Mouse (Mus musculus) limb, embryonic 11.5 days (tissue): ENCODE measurements around the gene Dusp5. TPM values are rescaled to one million over a fixed set of nuclear protein-coding genes. Genes with fewer than 3 reads are reported as not detected.

Source experiments
- ATAC-seq: fragments of 200-750 bp; cut with Nextera tagmentation; 2 replicates; pipeline ENCODE4 v1.8.0; 2017; ENCODE audit warnings: low read depth; ENCODE audit not compliant: insufficient number of reproducible peaks, low FRiP score, low TSS enrichment
- DNase-seq: peaks from one replicate; pipeline ENCODE4 v3.0.0-alpha.2; 2015; ENCODE audit warnings: low spot score
- H3K27ac ChIP-seq: fragments of 300-500 bp; sonication (generic); replicated peaks from 2 replicates; pipeline ENCODE4 v1.5.1; 2014; ENCODE audit warnings: low read depth, mild to moderate bottlenecking, low read length
- H3K27me3 ChIP-seq: fragments of 300-500 bp; sonication (generic); 2 replicates; pipeline ENCODE4 v1.6.1; 2014; ENCODE audit warnings: mild to moderate bottlenecking, low read length, mixed read lengths; ENCODE audit not compliant: control insufficient read depth, insufficient read depth
- H3K36me3 ChIP-seq: fragments of 300-500 bp; sonication (generic); 2 replicates; pipeline ENCODE4 v1.6.1; 2014; ENCODE audit warnings: mild to moderate bottlenecking, low read length, moderate library complexity, mixed read lengths; ENCODE audit not compliant: control insufficient read depth, insufficient read depth
- H3K4me1 ChIP-seq: fragments of 300-500 bp; sonication (generic); 2 replicates; pipeline ENCODE4 v1.6.1; 2014; ENCODE audit warnings: low read length, mixed read lengths; ENCODE audit not compliant: control insufficient read depth, insufficient read depth
- H3K4me2 ChIP-seq: fragments of 300-500 bp; sonication (generic); 2 replicates; pipeline ENCODE4 v1.6.1; 2014; ENCODE audit warnings: low read depth, mild to moderate bottlenecking, moderate library complexity; ENCODE audit not compliant: severe bottlenecking
- H3K4me3 ChIP-seq: fragments of 300-500 bp; sonication (generic); 2 replicates; pipeline ENCODE4 v1.5.1; 2014; ENCODE audit warnings: low read depth, low read length
- H3K9ac ChIP-seq: fragments of 300-500 bp; sonication (generic); 2 replicates; pipeline ENCODE4 v1.6.1; 2014; ENCODE audit warnings: mild to moderate bottlenecking, low read length
- H3K9me3 ChIP-seq: fragments of 300-500 bp; sonication (generic); 2 replicates; pipeline ENCODE4 v1.6.1; 2016; ENCODE audit warnings: low read length; ENCODE audit not compliant: control insufficient read depth
- WGBS: fragments of 180-500 bp; shearing (Covaris S2); extraction: QIAGEN DNeasy Blood & Tissue Kit; methylation state at CpG from one replicate; pipeline ENCODE4 v1.1.7; 2014; 5-methylcytosine and 5-hydroxymethylcytosine counted together
- polyA plus RNA-seq: library from polyadenylated mRNA; unstranded; fragments of >200 nt; fragmentation: Nextera tagmentation; extraction: Ambion mirVana; gene quantifications from 2 replicates; pipeline ENCODE4 v1.2.1, GENCODE M21; 2014

The Dusp5 gene
- polyA plus RNA-seq, 1 experiment from 2014 or later, result 3.5 TPM

DNA sequence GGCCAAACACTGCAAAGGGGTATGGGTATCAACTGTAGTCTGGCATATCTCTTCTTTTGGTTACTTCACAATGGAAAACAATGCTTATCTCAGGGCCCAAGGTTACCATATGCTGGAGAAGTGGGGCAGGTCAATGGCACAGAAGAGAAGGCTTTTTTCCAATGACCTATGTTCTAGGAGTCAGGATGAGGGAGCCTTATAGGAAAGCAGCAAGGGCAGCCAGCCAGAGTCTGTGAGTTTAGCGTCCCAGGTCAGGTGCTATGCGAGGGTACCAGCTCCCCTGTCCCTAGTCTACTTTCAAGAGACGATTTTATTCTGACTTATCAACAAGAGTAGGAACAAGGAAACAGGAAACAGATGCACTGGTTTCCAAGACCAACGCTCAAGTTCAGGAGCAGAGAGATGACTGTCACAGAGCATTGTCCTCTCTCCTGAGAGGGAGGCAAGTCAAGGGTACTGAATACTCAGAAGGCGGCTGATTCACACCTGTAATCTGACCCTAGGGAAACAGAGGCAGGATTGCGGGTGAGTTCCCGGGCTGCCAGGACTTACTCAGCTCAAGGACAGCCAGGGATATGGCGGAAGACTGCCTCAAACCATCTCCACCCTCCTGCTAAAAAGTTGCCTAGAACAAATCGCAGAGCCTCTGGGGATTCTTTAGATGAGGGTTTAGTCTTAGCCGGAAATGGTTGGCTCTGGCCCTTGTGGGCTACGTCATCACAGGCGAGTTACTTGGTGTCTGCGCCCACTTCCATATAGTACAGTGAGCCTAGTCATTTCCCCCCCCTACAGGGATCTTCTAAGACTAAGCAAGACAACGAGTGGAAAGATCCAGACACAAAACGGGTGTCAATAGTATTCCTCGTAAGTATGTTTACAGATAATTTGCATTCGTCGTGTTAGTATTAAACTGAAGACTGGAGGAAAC is 42.9 kb downstream of the Dusp5 start:
- Histone ChIP-seq H3K4me1 (no peaks in the 10 kb centered on the region), H3K27me3 (no peaks in the 10 kb centered on the region), H3K9ac (no peak overlapping the region), H3K27ac (no peak overlapping the region), H3K4me3 (no peak overlapping the region), H3K4me2 (no peak overlapping the region), H3K9me3 (no peaks in the 10 kb centered on the region), H3K36me3 (no peaks in the 10 kb centered on the region)
- ATAC-seq, result no peak
- WGBS, result 77% methylated on average over 18 of the region's 18 CpGs
- no peak for DNase-seq

DNA sequence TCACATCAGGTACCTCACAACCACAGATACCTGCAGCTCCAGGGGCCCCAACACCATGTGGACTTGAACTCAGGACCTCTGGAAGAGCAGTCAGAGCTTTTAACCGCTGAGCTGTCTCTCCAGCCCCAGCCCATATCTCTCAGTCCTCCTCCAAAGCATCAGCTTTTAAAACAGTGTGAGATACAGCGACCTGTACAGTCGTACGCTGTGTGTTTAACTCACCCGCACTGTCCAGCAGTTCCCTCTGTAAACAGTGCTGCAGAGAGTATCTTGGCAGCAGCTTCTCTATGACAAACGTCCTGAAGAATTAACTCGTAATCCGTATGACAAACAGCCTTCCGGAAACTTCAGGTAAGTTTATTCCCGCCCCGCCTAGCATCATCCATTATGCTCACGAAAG is 43.7 kb downstream of the Dusp5 start:
- no peak overlapping the region for H3K9ac ChIP-seq
- H3K4me2 ChIP-seq, result no peak overlapping the region
- H3K36me3 ChIP-seq, result no peaks in the 10 kb centered on the region
- DNase-seq (no peak), ATAC-seq (no peak)
- H3K9me3 ChIP-seq, result no peaks in the 10 kb centered on the region
- 88% methylated on average over 12 of the region's 12 CpGs for WGBS
- H3K4me3 ChIP-seq, result no peak overlapping the region
- no peak overlapping the region for H3K27ac ChIP-seq
- H3K27me3 ChIP-seq, result no peaks in the 10 kb centered on the region
- no peaks in the 10 kb centered on the region for H3K4me1 ChIP-seq

DNA sequence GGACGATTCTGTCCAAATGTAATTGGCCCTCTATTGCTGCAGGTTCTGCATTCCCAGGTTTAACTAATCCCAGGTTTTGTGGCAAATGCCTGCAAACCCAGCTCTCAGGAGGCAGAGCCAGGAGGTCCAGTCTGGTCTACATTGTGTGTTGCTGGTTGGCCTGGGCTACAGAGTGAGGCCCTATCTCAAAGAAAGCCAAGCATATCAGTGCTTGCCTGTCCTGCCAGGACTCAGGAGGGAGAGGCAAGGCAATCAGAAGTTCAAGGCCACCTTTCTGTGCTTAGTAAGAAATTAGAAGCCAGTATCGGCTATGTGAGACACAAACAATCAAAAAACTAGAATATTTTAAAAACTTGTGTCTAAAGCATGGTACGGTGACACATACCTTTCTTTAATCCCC is 44.2 kb downstream of the Dusp5 start:
- no peaks in the 10 kb centered on the region for H3K27me3 ChIP-seq
- ATAC-seq (no peak), DNase-seq (no peak)
- no peaks in the 10 kb centered on the region for H3K9me3 ChIP-seq
- no peak overlapping the region for H3K27ac ChIP-seq
- H3K4me3 ChIP-seq, result no peak overlapping the region
- no peak overlapping the region for H3K9ac ChIP-seq
- H3K36me3 ChIP-seq, result no peaks in the 10 kb centered on the region
- no peak overlapping the region for H3K4me2 ChIP-seq
- no peaks in the 10 kb centered on the region for H3K4me1 ChIP-seq
- 96% methylated on average over 3 of the region's 3 CpGs for WGBS

DNA sequence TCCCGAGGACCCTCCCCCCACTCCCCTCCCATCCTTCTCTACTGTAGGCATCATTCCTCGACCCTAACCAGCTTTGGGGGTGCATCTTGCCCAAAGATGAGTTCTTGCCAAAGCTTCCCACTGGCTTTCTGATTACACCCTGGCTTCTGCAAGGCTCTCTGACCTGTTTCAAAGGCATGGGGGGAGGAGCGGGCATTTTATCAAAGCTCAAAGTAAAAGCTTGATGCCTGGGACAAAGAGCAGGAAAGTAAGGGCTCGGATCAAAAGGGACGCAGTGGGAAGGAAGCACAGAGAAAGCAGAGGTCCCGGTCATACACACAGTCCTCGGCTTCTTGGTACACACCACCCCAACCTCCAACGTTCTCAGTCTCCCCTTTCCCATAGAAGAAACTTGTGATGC is 45.2 kb downstream of the Dusp5 start:
- Histone ChIP-seq H3K4me1 (no peaks in the 10 kb centered on the region), H3K27ac (no peak overlapping the region), H3K4me3 (no peak overlapping the region), H3K27me3 (no peaks in the 10 kb centered on the region), H3K9ac (no peak overlapping the region), H3K9me3 (no peaks in the 10 kb centered on the region), H3K4me2 (no peak overlapping the region), H3K36me3 (no peaks in the 10 kb centered on the region)
- 62% methylated on average over 8 of the region's 8 CpGs for WGBS
- ATAC-seq (no peak), DNase-seq (no peak)

DNA sequence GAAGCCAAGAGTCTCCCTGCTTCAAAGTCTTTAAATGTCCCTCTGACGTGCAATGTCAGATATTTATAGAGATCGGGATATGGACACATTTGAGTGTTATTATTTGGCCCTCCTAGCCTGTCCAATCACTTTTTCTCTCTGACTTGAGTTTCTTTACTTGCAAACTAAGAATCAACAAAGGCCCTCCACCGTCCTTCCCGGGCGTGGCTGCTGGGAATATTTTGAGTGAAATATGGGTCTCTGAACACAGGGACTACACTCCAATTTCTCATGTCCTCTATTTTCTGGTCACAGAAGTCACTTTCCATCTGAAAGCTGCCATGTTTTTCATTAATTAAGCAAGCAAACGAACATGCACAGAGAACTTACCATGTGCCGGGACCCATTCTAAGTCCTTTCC is 45.6 kb downstream of the Dusp5 start:
- H3K36me3 ChIP-seq, result no peaks in the 10 kb centered on the region
- WGBS, result 90% methylated on average over 7 of the region's 7 CpGs
- ATAC-seq (no peak), DNase-seq (no peak)
- H3K4me2 ChIP-seq, result no peak overlapping the region
- H3K27ac ChIP-seq, result no peak overlapping the region
- H3K27me3 ChIP-seq, result no peaks in the 10 kb centered on the region
- H3K4me3 ChIP-seq, result no peak overlapping the region
- no peaks in the 10 kb centered on the region for H3K9me3 ChIP-seq
- H3K4me1 ChIP-seq, result no peaks in the 10 kb centered on the region
- no peak overlapping the region for H3K9ac ChIP-seq

DNA sequence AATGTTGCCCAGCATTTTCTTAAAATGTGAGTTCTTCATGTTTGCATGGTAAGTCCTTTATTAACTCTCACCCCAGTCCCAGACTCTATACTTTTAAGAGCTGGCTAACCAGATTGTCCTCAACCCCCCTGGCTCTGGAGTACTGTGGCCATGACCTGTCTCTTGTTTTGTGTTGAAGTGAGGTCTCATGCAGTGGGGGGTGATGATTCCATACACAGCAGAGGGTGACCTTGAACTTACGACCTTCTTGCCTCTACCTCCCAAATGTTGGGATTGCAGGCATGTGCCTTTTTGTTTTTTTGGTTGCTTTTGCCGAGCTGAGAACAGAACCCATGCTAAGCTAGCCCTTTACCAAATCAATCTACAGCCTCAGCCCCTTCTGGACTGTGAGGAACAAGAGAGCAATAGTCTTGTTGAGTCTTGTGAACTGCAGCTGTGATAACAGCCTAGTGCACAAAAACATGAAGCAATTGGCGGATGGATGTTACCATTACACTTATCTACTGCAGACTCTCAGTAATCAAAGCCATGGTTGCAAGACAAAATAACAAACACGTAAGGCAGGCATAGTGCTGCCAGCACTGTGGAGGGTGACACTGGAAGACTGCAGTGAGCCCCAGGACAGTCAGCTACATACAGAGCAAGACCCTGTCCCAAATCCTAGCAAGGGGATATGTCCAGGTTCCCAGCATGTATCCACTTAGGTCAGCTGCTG is 46.5 kb downstream of the Dusp5 start:
- no peak for ATAC-seq

DNA sequence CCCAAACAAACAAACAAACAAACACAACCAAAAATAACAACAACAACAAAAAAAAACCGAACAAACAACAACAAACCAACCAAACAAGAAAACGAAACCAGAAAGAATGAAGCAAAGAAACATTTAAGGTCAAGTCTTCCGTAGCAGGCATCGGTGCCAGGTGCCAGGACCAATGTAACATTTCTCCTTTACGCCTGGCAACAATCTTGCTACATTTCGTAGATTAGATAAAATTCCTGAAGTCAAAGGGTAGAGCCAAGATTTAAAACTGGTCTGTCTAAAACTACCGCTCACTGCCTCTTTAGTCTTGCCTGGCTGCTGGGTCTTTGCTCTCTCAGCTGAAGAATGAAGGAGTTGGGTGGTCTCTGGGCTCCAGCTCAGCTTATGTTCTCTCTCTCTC is 47.2 kb downstream of the Dusp5 start:
- Histone ChIP-seq H3K9ac (no peak overlapping the region), H3K4me3 (no peak overlapping the region), H3K27ac (no peak overlapping the region), H3K27me3 (no peaks in the 10 kb centered on the region), H3K4me2 (no peak overlapping the region), H3K36me3 (no peaks in the 10 kb centered on the region), H3K4me1 (no peaks in the 10 kb centered on the region), H3K9me3 (no peaks in the 10 kb centered on the region)
- DNase-seq (no peak), ATAC-seq (no peak)
- 89% methylated on average over 7 of the region's 7 CpGs for WGBS

More for the DNA sequence above, 46.5 kb downstream of the Dusp5 start:
- Histone ChIP-seq H3K9me3 (no peaks in the 10 kb centered on the region), H3K27me3 (no peaks in the 10 kb centered on the region), H3K4me2 (no peak overlapping the region), H3K4me3 (no peak overlapping the region), H3K4me1 (no peaks in the 10 kb centered on the region), H3K9ac (no peak overlapping the region), H3K36me3 (no peaks in the 10 kb centered on the region), H3K27ac (no peak overlapping the region)
- 86% methylated on average over 4 of the region's 4 CpGs for WGBS
- no peak for DNase-seq

DNA sequence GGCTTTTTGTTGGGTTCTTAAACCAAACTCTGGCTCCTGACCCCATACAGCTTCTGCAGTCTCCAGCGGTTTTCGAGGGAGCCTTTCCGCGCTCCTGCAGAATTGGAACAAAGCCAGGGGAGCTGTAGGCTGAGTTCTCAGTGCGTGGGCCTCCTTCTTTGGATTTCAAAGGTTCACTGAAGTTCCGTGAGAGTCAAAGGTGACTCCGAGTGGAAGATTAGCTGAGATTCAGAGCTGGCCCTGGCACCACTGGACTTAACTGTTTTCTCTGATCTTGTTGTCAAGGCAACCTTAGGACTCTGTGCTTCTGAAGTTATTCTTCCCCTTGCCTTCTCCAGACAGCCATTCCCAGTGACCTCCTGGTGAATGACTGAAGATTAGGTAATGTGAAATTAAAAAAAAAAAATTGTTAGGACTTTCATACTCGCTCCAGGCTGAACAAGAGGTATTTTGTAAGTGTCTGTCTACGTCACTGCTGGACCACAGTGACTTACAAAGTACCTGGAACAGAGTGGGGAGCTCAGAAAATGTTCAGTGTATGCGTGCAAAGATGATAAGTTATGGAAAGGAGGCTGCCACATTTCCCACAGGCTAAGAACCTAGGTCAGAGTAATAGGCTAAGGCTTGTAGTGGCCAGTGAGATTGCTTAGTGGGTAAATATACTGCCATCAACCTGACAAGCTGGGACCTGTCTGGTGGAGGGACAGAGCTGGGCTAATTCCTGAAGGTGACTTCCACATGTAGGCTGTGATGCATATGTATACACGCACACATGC is 48.3 kb downstream of the Dusp5 start:
- Histone ChIP-seq H3K4me2 (no peak overlapping the region), H3K4me1 (no peaks in the 10 kb centered on the region), H3K36me3 (no peaks in the 10 kb centered on the region), H3K27ac (no peak overlapping the region), H3K9ac (no peak overlapping the region), H3K27me3 (no peaks in the 10 kb centered on the region), H3K4me3 (no peak overlapping the region), H3K9me3 (no peaks in the 10 kb centered on the region)
- WGBS, result 68% methylated on average over 11 of the region's 11 CpGs
- no peak for DNase-seq
- no peak for ATAC-seq
